Mouse (Mus musculus) liver, embryonic 14 days (tissue): ENCODE measurements around the gene Ugt1a9. TPM values are rescaled to one million over a fixed set of nuclear protein-coding genes. Genes with fewer than 3 reads are reported as not detected.

ENCODE experiments used
- polyA plus RNA-seq: library from polyadenylated mRNA; depleted of rRNA; stranded (reverse); fragments of >200 nt; gene quantifications from 2 replicates; pipeline ENCODE4 v1.2.3, GENCODE M21; 2012; rRNA removed

Ugt1a9 gene
- polyA plus RNA-seq: 0.08 and 0.17 TPM in 2 replicates

GRCm38 (mm10) chr1:88070495-88070894 is at the start of gene Ugt1a9:
Ugt1a9 (plus strand) TSS chr1:88070800.

GRCm38 (mm10) chr1:88055088-88055487 is 15.5 kb upstream of the Ugt1a9 start, which contains the start of gene Ugt1a10:
Ugt1a10 (plus strand) TSS chr1:88055388.

GRCm38 (mm10) chr1:88087513-88087912 is 16.9 kb downstream of the Ugt1a9 start, which contains the start of gene Ugt1a8:
Ugt1a8 (plus strand) TSS chr1:88087813.

GRCm38 (mm10) chr1:88094941-88095492 is 24.4 kb downstream of the Ugt1a9 start, which contains the start of gene Ugt1a7c:
Ugt1a7c (plus strand) TSS chr1:88095062.

GRCm38 (mm10) chr1:88103019-88103418 is 32.4 kb downstream of the Ugt1a9 start, which contains the start of gene Ugt1a6b:
Ugt1a6b (plus strand) TSS chr1:88103252.

GRCm38 (mm10) chr1:88134457-88135011 is 63.9 kb downstream of the Ugt1a9 start, which contains the start of gene Ugt1a6a:
Ugt1a6a (plus strand) TSS chr1:88134809.

GRCm38 (mm10) chr1:88165711-88166110 is 95.1 kb downstream of the Ugt1a9 start, which contains the start of gene Ugt1a5:
Ugt1a5 (plus strand) TSS chr1:88166012.

GRCm38 (mm10) chr1:88200456-88200855 is 129.9 kb downstream of the Ugt1a9 start, which contains the start of gene Ugt1a2:
Ugt1a2 (plus strand) TSS chr1:88200601.

GRCm38 (mm10) chr1:88205294-88205922 is 134.8 kb downstream of the Ugt1a9 start, which contains the start of gene Dnajb3:
Dnajb3 (minus strand) TSS chr1:88205782.

GRCm38 (mm10) chr1:88211812-88212211 is 141.2 kb downstream of the Ugt1a9 start, which contains the start of gene Ugt1a1:
Ugt1a1 (plus strand) TSS chr1:88211959.

GRCm38 (mm10) chr1:88226670-88227379 is 156.2 kb downstream of the Ugt1a9 start, which contains the start of gene Mroh2a:
Mroh2a (plus strand) TSS chr1:88226986.

Other genes starting within 250 kb of the Ugt1a9 start
- gene Dgkd, start 217.5 kb upstream of the Ugt1a9 start, polyA plus RNA-seq: 7.6 and 8.9 TPM in 2 replicates
- gene Usp40, start 62.2 kb upstream of the Ugt1a9 start, polyA plus RNA-seq: 4.8 and 5.0 TPM in 2 replicates
- not detected in 2 replicates for gene Ugt1a10, start 15.4 kb upstream of the Ugt1a9 start, polyA plus RNA-seq
- not detected in 2 replicates for gene Ugt1a8, start 17.0 kb downstream of the Ugt1a9 start, polyA plus RNA-seq
- 1.3 and 1.7 TPM in 2 replicates for gene Ugt1a7c, start 24.3 kb downstream of the Ugt1a9 start, polyA plus RNA-seq
- 2.9 and 3.5 TPM in 2 replicates for gene Ugt1a6b, start 32.5 kb downstream of the Ugt1a9 start, polyA plus RNA-seq
- gene Ugt1a6a, start 64.0 kb downstream of the Ugt1a9 start, polyA plus RNA-seq: 3.2 and 4.1 TPM in 2 replicates
- 0.03 and 0.08 TPM in 2 replicates for gene Ugt1a5, start 95.2 kb downstream of the Ugt1a9 start, polyA plus RNA-seq
- 0.01 TPM in 1 of 2 replicates, not detected in the other for gene Ugt1a2, start 129.8 kb downstream of the Ugt1a9 start, polyA plus RNA-seq
- 5.6 and 7.1 TPM in 2 replicates for gene Dnajb3, start 135.0 kb downstream of the Ugt1a9 start, polyA plus RNA-seq
- 0.18 and 0.36 TPM in 2 replicates for gene Ugt1a1, start 141.2 kb downstream of the Ugt1a9 start, polyA plus RNA-seq
- 0.02 and 0.03 TPM in 2 replicates for gene Mroh2a, start 156.2 kb downstream of the Ugt1a9 start, polyA plus RNA-seq
- 53.8 and 67.7 TPM in 2 replicates for gene Hjurp, start 206.8 kb downstream of the Ugt1a9 start, polyA plus RNA-seq
- not detected in 2 replicates for gene Trpm8, start 206.9 kb downstream of the Ugt1a9 start, polyA plus RNA-seq